ENCODE assay signal across 30 mouse cellular contexts in the genomic region with DNA sequence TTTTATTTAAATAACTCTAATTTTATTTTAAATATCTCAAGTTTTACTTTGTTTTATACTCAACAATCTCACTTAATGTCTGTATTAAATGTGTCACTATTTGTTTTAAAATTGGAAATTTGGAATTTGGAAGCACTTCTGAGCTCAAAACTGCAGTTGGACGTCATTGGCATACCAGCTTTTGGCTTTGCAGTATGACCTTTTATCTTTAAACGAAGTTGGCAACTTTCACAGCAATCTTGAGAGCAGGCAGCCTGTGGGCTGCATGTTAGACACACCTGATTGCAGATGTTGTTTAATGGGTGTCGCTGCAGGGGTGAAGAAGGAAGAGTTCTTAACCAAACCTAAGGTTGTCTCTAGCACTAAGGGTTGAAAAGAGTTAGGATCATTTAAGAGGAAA.
"Had no signal": no experiment of that assay in that cellular context is flagged by ENCODE, and none has a peak within 500 bp of the region (broad histone marks: within the 10 kb centered on the region; RNA-seq: fewer than 3 reads in every experiment).

No protein-coding gene starts in this region.

- H3K27me3 ChIP-seq: limb, embryonic 12.5 days; limb, embryonic 15.5 days; liver, embryonic 12.5 days; liver, embryonic 13.5 days; liver, embryonic 15.5 days; lung, embryonic 15.5 days; midbrain, embryonic 12.5 days; midbrain, embryonic 13.5 days; neural tube, embryonic 12.5 days had no signal

- H3K9me3 ChIP-seq: limb, embryonic 10.5 days; limb, embryonic 12.5 days; limb, embryonic 13.5 days; limb, embryonic 15.5 days; liver, embryonic 12.5 days; liver, embryonic 13.5 days; liver, embryonic 15.5 days; lung, embryonic 15.5 days; megakaryocyte, embryonic 14.5 days; midbrain, embryonic 10.5 days; midbrain, embryonic 12.5 days; midbrain, embryonic 13.5 days; neural tube, embryonic 12.5 days had no signal

- H3K36me3 ChIP-seq: limb, embryonic 10.5 days; limb, embryonic 12.5 days; limb, embryonic 13.5 days; limb, embryonic 15.5 days; liver, embryonic 12.5 days; liver, embryonic 13.5 days; liver, embryonic 15.5 days; lung, embryonic 15.5 days; midbrain, embryonic 10.5 days; midbrain, embryonic 12.5 days; midbrain, embryonic 13.5 days; neural tube, embryonic 12.5 days had no signal

- H3K9ac ChIP-seq: limb, embryonic 12.5 days; limb, embryonic 13.5 days; limb, embryonic 15.5 days; liver, embryonic 12.5 days; liver, embryonic 13.5 days; liver, embryonic 14.5 days; liver, embryonic 15.5 days; liver, postnatal 0 days; lung, embryonic 14.5 days; lung, embryonic 15.5 days; midbrain, embryonic 12.5 days; midbrain, embryonic 13.5 days; neural tube, embryonic 12.5 days had no signal

- DNase-seq: left cerebral cortex, postnatal 4 days; liver; liver, embryonic 13.5 days; liver, postnatal 0 days; lung, adult 18-20 months; lung, adult 2 months; lung, embryonic 14.5 days; lung, postnatal 10 days; lung, postnatal 14 days; lung, postnatal 36 days; lung, postnatal 4 days; midbrain, embryonic 14.5 days had no signal

- ATAC-seq: liver, embryonic 12.5 days; liver, postnatal 0 days; lung, postnatal 0 days; midbrain, embryonic 13.5 days; midbrain, embryonic 16.5 days had no signal

- H3K27ac ChIP-seq: limb, embryonic 10.5 days; limb, embryonic 12.5 days; limb, embryonic 13.5 days; limb, embryonic 15.5 days; liver, embryonic 12.5 days; liver, embryonic 13.5 days; liver, embryonic 14.5 days; liver, embryonic 15.5 days; lung, embryonic 15.5 days; macrophage; midbrain, embryonic 10.5 days; midbrain, embryonic 12.5 days; midbrain, embryonic 13.5 days; neural tube, embryonic 12.5 days had no signal

- H3K4me1 ChIP-seq: liver, embryonic 12.5 days; liver, embryonic 13.5 days; liver, embryonic 15.5 days had no signal

- H3K4me3 ChIP-seq: limb, embryonic 10.5 days; limb, embryonic 12.5 days; limb, embryonic 13.5 days; limb, embryonic 15.5 days; liver, embryonic 12.5 days; liver, embryonic 13.5 days; liver, embryonic 15.5 days; lung, embryonic 15.5 days; megakaryocyte, embryonic 14.5 days; midbrain, embryonic 10.5 days; midbrain, embryonic 12.5 days; midbrain, embryonic 13.5 days; myocyte; neural tube, embryonic 12.5 days had no signal

- H3K4me2 ChIP-seq: limb, embryonic 12.5 days; limb, embryonic 13.5 days; limb, embryonic 15.5 days; liver, embryonic 11.5 days; liver, embryonic 12.5 days; liver, embryonic 13.5 days; liver, embryonic 15.5 days; lung, embryonic 14.5 days; lung, embryonic 15.5 days; midbrain, embryonic 12.5 days; midbrain, embryonic 13.5 days; neural tube, embryonic 12.5 days had no signal
